Mouse (Mus musculus) kidney, adult 9 months (tissue): ENCODE measurements at regions not wholly inside any gene's neighbourhood (a gene's known extent, or its start where the extent isn't known, plus 50 kb on each side); places are given as distances from the start of the nearest gene placed in this dataset.

Experiments used
- DNase-seq: peaks from one replicate; pipeline ENCODE4 v3.0.0; 2022

DNA sequence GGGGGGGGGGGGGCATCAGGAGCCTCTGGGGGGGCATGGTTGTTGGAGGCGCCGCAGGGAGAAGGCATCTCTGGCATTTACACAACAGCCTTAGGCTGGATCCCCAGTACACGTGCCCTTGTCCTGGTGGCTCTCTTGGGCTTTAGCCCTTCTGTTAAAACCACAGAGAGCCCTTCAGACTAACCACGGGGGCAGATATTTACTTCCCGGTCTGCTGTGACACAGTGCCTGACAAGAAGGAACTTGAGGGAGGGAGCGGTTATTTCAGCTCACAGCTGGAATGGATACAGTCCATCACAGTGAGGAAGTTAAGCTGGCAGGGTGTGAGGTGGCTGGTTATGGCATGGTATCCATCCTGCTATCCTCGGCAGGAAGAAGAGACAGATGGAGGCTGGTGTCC is 71.0 kb upstream of the Gm11733 start:
- no peak for DNase-seq

DNA sequence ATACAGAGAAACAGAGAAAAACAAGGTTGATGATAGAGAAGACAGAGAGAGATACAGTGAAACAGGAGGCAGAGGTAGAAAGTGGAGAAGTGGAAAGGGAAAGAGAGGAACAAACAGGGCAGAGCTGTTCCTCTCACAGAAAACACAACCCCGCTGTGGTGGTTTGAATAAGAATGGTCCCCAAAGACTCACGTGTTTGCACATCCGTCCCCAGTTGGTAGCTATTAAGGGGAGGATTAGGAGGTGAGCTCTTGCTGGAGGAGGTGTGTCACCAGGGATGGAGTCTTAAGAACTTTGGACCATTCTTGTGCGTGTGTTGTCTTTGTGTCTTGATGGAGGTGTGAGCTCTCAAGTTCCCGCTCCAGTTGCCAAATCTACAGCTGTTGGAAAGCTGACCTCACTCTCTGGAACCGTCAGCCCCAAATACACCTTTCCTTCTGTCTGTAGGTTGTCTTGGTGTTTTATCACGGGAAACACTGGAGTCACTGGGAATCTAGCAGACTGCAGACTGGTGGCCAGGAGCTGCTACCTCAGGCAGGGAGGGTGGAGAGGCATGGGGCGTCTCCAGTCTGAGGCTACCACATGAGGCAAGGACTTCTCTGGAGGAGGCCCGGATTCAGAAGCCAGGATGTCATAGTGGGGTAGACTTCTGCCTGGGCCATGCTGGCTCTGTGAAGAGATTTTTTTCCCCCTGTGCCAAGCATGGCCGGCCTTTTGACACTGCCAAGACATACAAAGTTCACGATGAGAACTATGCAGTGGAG is 70.0 kb upstream of the Gm11733 start:
- DNase-seq: no peak

DNA sequence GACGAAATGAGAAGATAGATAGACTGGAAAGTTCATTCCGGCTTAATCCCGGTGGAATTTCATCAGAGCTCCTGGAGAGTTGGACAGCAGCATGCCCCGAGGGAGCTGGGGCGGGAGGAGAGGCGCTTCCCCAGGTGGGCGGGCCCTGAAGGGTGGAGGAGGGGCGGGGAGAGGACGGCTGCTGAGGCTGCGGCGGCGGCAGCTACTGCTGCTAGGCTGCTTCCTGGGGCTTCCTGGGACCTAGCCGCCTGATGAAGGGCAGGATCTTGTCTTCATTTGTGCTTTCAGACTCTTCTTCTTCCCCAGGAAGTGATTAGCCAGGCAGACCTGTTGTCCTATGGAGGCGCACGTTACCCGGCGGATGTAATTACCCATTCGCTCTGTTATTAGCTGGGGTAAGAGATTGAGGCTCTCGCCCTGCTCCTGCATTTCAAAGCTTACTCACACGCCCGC is 69.3 kb upstream of the Gm11733 start:
- peak; percentile 48 for DNase-seq

DNA sequence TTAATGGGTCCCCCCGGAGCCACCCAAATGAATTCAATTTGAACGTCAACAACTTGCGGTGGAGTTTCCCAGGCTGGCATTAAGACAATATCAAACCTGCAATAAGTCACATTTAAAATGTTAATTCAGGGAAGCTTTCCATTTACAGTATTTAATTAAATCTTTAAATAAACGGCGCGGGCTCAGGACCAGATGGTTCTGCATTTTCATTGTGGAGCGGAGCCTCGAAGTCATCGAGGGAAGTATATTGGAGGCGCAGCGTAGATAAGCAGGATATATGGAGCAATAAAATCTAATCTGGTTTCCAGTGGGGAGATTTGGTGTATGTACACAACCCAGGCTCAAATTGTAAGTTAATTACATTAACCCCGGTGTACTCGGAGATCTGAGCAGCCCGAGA is 68.7 kb upstream of the Gm11733 start:
- DNase-seq: no peak

DNA sequence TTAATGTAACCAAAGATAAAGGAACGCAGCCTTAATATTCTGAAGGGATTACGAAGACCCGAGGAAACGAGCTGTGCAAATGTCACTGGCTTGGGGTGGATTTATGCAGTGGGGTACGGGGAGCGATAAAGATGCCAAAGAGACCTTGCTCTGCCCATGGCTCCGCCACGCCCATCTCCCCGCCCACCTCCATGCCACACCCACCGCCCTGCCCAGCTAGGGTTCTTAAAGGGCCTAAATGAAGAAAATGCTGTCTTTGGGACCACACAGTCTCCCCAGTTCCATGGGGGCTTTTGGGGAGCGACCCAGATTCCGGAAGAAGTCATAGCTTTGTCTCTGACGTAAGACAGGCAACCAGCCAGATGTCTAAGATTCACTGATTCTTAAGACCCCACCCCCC is 68.2 kb upstream of the Gm11733 start:
- peak; percentile 47 for DNase-seq

DNA sequence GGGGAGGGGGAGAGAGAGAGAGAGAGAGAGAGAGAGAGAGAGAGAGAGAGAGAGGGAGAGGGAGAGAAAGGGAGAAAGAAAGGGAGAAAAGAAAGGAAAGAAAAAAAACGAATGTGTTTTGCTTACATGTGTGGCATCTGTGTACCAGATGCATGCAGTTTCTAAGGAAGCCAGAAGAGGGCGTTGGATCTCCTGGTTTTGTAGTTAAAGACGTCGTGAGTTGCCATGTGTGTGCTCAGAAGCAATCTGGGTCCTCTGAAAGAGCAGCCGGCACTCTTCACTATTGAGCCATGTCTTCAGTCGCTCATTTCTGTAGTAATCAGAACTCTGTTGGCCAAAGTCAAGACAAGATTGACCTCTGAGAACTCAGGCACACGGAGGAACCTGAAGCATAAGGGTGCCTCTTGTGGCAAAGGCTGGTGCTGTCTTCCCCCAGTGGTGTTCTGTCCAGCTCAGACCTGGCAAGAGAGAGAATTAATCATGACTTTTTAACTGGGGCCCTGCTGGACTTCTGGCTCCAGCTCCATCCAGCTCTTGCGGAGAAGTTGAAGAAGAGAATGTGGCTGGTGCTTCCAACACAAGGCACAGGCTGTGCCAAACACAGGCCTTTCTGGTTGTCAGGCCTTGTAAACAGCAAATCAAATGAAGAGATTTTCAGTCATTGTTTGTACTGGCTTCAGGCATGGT is 67.0 kb upstream of the Gm11733 start:
- peak; percentile 50 for DNase-seq

DNA sequence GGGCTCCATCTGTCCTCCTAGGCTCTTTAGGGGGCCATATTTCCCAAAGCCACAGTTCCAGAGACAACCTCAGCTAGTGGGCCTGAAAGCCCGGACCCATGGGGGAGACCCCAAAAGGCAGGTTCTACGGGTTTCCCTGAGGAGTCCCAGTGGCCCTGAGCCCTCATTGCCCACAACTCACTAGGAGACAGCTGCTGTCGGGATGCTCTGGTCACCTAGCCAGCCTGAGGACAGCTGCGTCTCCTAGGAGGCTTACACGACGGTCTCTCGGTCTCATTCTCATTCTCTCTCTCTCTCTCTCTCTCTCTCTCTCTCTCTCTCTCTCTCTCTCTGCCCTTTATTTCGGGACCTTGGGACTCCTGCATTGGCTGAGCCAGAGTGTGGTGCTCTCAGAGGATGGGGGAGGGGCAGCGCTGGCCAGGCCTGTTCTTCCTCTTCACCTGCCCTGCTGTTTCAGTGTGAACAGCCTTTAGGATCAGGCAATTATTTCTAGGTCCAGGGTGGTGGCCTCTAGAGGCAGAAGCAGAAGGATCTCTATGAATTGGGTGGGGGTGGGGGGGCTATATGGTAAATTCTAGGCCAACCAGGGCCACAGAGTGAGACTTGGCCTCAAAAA is 66.1 kb upstream of the Gm11733 start:
- DNase-seq: no peak

DNA sequence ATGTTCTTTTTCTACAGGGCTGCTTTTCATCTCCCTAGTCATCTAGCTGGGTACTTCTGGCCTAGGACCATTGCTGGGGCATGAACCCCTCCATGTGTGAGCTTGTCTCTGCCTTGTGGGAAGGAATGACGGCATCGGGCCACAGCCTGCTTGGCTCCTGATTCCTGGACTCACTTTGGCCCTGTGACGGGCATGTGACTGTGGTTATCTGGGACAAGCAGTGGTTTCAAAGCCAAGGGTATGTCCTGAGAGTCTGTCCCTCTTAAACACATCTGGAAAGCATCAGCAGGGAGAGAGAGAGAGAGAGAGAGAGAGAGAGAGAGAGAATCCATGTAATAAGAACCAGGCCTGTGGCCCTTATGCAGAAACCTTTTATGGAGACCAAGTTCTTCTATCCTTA is 65.2 kb upstream of the Gm11733 start:
- no peak for DNase-seq

DNA sequence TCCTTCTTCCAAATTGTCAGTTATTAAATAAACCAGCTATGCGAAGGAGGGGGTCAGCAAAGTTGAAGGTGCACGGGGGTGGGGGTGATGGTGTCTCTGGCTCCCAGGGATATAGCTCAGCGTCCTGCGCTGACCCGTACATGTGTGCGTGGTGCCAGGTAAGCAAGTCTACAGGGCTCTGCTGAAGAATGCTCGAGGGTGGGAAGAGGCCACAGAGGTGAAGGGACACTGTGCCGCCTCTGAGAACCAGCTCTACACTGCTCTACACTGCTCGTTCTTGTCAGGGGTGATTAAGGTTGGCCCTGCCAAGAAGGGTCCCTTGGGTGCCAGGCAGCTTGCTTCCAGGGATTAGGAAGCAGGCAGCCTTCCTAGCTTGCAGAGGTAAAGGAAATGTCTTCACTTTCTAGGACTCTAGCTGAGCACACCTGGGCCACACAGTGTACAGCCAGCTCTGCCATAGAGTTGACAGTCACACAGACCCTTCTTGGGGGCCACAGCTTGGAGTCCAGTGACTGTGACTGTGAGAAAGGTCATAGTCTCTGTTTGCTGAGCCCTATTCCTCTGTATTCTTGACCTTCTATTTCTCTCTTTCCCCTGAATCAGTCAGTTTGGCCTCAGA is 64.7 kb upstream of the Gm11733 start:
- DNase-seq: no peak

DNA sequence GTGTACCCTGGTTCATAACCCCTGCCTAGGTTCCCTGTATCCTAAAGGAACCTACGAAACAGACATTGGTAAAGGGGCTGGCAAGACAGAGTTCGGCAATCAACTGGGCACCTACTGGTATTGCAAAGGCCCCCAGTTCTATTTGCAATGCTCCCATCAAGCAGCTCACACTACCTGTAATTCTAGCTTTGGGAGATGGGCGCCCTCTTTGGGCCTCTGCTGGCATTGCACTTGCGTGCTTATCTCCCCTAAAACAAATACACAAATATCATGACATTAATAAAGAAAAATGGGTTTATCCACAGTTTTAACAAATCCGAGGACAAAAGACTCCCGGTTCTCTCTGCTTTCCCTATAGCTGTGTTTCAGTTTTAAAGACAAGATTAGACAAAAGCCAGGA is 61.5 kb upstream of the Gm11733 start:
- DNase-seq: no peak

DNA sequence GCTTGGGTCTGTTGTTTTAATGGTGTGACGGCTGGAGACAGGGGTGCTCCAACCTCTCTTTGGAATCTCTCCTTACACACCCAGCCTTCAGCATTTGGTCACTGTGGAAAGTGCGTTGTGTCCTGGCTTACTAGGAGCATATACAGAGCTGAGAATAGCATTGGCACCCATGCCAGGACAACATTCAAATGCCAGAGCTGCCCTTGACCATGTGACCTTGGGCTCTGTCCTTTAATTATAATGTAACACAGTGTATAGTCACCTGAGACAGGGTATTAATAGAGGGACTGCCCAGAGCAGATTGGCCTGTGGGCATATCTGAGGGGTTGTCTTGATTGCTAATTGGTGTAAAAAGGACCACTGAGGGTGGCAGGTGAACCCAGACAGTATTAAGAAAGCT is 60.7 kb upstream of the Gm11733 start:
- peak; percentile 32 for DNase-seq

DNA sequence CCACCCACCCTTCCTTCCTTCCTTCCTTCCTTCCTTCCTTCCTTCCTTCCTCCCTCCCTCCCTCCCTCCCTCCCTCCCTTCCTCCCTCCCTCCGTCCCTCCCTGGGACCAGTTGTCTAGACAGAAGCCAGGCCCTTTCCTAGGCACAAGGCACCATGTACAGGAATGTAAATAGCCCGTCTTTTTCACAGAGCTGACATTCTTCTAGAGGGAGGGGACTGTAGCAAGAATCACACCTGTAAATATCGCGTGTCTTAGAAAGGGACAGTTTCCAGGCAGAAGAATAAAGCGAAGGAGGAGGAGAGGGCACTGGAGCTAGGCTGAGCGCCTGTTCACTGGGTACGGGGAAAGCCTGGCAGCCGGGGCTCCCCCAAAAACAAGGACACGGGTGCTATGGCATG is 58.7 kb upstream of the Gm11733 start:
- DNase-seq: no peak

DNA sequence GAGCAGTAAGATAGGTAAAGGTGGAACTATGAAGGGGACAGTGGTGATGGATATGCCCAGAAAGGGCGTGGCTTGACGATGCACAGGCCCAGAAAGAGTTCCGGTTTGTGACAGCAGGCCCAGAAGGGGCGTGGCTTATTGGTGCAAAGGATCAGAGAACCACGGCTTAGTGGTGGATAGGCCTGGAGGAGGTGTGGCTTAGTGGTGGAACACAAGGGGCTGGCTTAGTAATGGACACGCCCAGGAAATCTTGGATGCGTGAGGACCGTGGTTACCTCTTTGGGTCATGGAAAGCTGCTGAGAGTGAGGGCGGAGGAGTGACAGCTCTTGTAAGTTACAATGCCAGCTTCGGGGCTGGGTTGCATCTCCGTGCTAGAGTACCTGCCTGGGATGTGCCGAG is 58.2 kb upstream of the Gm11733 start:
- no peak for DNase-seq

DNA sequence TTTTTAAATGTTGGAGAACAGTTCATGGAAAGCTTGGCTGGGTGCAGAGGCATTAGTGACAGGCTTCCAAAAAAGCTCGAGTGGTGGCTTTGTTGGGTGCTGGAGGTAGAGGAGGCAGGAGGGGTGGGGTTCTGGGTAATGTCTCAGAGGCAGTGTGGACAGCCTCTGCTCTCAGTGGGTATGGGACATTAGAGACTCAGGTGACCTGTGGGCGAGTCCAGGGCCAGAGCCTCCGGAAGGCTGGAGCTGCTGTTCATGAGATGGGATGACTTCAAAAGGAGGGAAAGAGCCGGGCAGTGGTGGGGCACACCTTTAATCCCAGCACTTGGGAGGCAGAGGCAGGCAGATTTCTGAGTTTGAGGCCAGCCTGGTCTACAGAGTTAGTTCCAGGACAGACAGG is 57.5 kb upstream of the Gm11733 start:
- no peak for DNase-seq

DNA sequence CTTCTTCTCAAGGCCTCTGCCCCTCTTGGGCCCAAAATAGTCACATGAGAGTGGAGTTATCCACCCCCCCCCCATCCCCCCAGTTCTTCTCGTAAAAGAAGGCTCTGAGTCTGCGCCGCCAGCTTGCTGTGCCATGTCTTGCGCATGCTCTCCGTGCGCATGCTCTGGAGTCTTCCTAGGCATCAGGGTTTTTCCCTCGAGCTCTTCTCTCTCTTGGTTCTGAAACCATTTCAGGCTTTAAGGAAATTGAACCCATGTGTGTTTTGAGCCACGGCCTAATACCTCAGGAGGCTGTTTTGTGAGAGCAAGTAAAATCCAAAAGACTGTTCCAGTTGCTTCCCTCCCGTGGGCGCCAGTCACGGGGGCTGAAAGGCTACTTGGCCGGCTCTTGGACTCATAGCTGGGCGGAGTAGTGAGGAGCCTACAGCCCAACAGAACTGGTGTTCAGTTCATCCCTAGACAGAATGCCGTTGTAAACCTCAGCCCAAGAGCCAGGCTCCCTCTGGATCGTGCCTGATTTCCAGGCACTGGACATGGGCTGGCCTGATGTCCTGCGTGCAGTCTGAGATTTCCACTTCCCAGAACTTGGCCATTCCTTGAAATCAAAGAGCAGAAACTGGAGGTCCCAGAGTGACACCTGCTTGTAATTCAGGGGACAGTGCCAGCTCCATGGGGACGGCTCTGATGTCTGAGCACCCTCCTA is 56.2 kb upstream of the Gm11733 start:
- DNase-seq: no peak

DNA sequence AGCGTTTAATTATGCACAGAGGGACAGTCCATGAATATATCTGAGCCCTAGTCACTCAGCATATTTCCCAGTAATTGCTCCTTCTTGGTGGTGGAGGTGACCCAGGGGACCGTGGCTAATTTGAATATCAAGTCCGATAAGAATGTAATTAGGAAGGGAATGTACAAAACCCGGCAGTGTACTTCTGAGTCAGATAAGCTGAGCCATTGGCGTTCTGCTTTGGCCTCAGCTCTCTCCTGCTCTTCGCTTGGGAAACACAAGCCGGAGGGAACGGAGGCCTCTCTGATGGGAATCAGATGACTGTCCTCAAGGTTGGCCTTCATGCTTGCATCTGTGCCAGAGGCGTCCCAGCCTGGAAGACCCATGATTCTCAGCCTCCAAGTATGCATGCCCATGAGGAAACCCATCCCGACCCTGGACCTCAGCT is 54.8 kb upstream of the Gm11733 start:
- no peak for DNase-seq

DNA sequence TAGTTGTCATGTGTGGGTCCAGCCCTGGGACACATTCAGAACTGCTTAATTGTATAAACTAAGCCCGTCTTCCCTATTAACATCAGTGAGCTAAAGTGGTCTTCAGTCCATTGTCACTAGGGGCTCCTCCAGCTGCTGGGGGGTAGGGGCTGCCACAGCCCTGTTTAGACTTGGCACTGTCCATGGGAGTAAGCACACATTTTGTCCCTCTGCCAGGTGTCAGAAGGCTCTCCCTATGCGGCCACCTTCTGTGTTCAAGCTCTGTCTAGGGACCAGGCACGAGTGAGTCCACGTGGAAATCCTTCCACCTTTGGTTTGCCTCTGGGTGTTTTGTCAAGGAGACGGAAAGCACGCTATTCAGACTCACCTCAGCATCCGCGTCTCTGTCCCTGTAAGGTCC is 54.3 kb upstream of the Gm11733 start:
- DNase-seq: no peak

DNA sequence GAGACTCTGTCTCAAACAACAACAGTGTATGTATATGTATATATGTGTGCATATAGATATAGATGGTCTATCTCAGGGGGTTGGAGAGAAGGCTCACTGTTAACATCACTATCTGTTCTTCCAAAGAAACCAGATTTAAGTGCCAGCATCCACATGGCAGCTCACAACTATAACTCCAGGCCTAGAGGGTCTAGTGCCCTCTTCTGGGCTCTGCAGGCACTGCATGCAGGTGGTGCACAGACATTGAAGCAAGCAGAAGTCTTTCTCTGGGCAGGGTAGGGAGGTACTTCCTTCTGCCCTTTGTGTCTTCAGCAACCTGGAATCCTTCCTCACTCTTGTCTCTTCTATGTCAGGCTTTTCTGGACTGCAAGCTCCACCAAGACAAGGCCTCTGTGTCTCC is 50.1 kb upstream of the Gm11733 start:
- DNase-seq: no peak
